13 mouse cellular contexts compared by ENCODE assay signal in genomic region chr1:21040610-21041326, GRCm38 (mm10). TPM values are rescaled to one million over a fixed set of nuclear protein-coding genes. Genes with fewer than 3 reads are reported as not detected.
A peak's percentile ranks its signal among the peaks of the same experiment; 100 is the strongest.
DNase-seq lines count a peak whose midpoint lies in the region; ATAC-seq and TF ChIP-seq lines count a peak whose summit lies in the region.
"Had no signal": no experiment of that assay in that cellular context is flagged by ENCODE, and none has a peak within 500 bp of the region (broad histone marks: within the 10 kb centered on the region; RNA-seq: fewer than 3 reads in every experiment).

No protein-coding gene starts in this region.

- H3K9ac ChIP-seq in heart, embryonic 11.5 days (ENCODE audit: low read depth, low read length), result no peak overlapping the region
- no peak overlapping the region for H3K9ac ChIP-seq in lung, embryonic 14.5 days
- no peak overlapping the region for H3K9ac ChIP-seq in stomach, postnatal 0 days (ENCODE audit: low read length)
- H3K9ac ChIP-seq: midbrain, embryonic 12.5 days had no signal

- H3K4me1 ChIP-seq in heart, embryonic 11.5 days (ENCODE audit: control insufficient read depth, insufficient read depth, low read length), result peaks cover 8% of the 10 kb centered on the region; the same call in 1 of the 2 replicates
- H3K4me1 ChIP-seq in lung, embryonic 14.5 days (ENCODE audit: insufficient read depth), result 0 out of 2 replicates have a peak, but pooled peaks cover 3% of the 10 kb centered on the region
- H3K4me1 ChIP-seq in stomach, postnatal 0 days (replicated peaks; ENCODE audit: control insufficient read depth, insufficient read depth), result no peaks in the 10 kb centered on the region

- no peak for TF ChIP-seq CTCF in lung, embryonic 14.5 days (IDR thresholded peaks at IDR 0.05; ENCODE audit: low read depth)
- TF ChIP-seq CTCF in stomach, postnatal 0 days (IDR thresholded peaks at IDR 0.05; ENCODE audit: low read depth), result no peak

- intact Hi-C loops in heart, postnatal 10 days (cut with DNase I), result no loop called here

- H3K27ac ChIP-seq in heart, embryonic 11.5 days (ENCODE audit: low read depth, low read length), result peak overlapping the region; percentile 35; the same call in 1 of the 2 replicates
- H3K27ac ChIP-seq in lung, embryonic 14.5 days (ENCODE audit: low read depth), result no peak overlapping the region
- no peak overlapping the region for H3K27ac ChIP-seq in stomach, postnatal 0 days (replicated peaks)
- H3K27ac ChIP-seq: midbrain, embryonic 12.5 days had no signal

- no peaks in the 10 kb centered on the region for H3K27me3 ChIP-seq in heart, embryonic 11.5 days (ENCODE audit: control insufficient read depth, insufficient read depth, low read length)
- no peaks in the 10 kb centered on the region for H3K27me3 ChIP-seq in lung, embryonic 14.5 days (ENCODE audit: insufficient read depth, low read length)
- H3K27me3 ChIP-seq in stomach, postnatal 0 days (ENCODE audit: control insufficient read depth, insufficient read depth, low read length), result no peaks in the 10 kb centered on the region
- H3K27me3 ChIP-seq: midbrain, embryonic 12.5 days had no signal

- DNase-seq in heart, adult 18-20 months, result no peak
- peak; percentile 20 for DNase-seq in lung, embryonic 14.5 days
- DNase-seq in lung, adult 18-20 months, result no peak
- DNase-seq in heart, postnatal 10 days, result peak; percentile 16 to 20
- DNase-seq in stomach, postnatal 0 days (ENCODE audit: low spot score), result no peak
- no peak for DNase-seq in cerebellum, adult 9-11 months
- DNase-seq in adrenal gland, postnatal 4 days (ENCODE audit: low spot score in 2 of 2), result no peak
- DNase-seq: cerebellum, postnatal 14 days; kidney, adult 18-20 months; lung, adult 2 months had no signal

- H3K4me3 ChIP-seq in heart, embryonic 11.5 days (ENCODE audit: low read depth, low read length), result no peak overlapping the region
- H3K4me3 ChIP-seq in lung, embryonic 14.5 days (ENCODE audit: low read depth, low read length), result no peak overlapping the region
- no peak overlapping the region for H3K4me3 ChIP-seq in stomach, postnatal 0 days (ENCODE audit: low read depth, low read length)
- H3K4me3 ChIP-seq: midbrain, embryonic 12.5 days had no signal

- peak; percentile 52; the same call in 1 of the 2 replicates for ATAC-seq in heart, embryonic 11.5 days (replicated peaks; ENCODE audit: insufficient number of reproducible peaks, low FRiP score, low TSS enrichment)
- peak; percentile 45; the same call in 1 of the 2 replicates for ATAC-seq in lung, embryonic 14.5 days (ENCODE audit: insufficient read depth)
- 0 out of 2 replicates have a peak, but pooled peaks have one; percentile 58 for ATAC-seq in stomach, postnatal 0 days (ENCODE audit: low FRiP score, low TSS enrichment)
- ATAC-seq: forebrain, embryonic 14.5 days had no signal

- H3K36me3 ChIP-seq in heart, embryonic 11.5 days (ENCODE audit: control insufficient read depth, insufficient read depth, low read length), result no peaks in the 10 kb centered on the region
- H3K36me3 ChIP-seq in lung, embryonic 14.5 days (ENCODE audit: insufficient read depth), result no peaks in the 10 kb centered on the region
- H3K36me3 ChIP-seq in stomach, postnatal 0 days (ENCODE audit: control insufficient read depth, insufficient read depth, low read length), result no peaks in the 10 kb centered on the region
- H3K36me3 ChIP-seq: midbrain, embryonic 12.5 days had no signal

- no peak overlapping the region for H3K4me2 ChIP-seq in heart, embryonic 11.5 days
- H3K4me2 ChIP-seq in lung, embryonic 14.5 days, result no peak overlapping the region
- no peak overlapping the region for H3K4me2 ChIP-seq in stomach, postnatal 0 days (replicated peaks; ENCODE audit: low read depth)
- H3K4me2 ChIP-seq: midbrain, embryonic 12.5 days had no signal

- H3K9me3 ChIP-seq in heart, embryonic 11.5 days (replicated peaks; ENCODE audit: control insufficient read depth, low read length), result no peaks in the 10 kb centered on the region
- no peaks in the 10 kb centered on the region for H3K9me3 ChIP-seq in lung, embryonic 14.5 days (ENCODE audit: low read depth, low read length)
- H3K9me3 ChIP-seq in stomach, postnatal 0 days (ENCODE audit: control insufficient read depth, low read length), result no peaks in the 10 kb centered on the region
- H3K9me3 ChIP-seq: midbrain, embryonic 12.5 days had no signal

- WGBS in heart, embryonic 11.5 days (ENCODE audit: insufficient replicate concordance), result 36% methylated on average over 7 of the region's 7 CpGs
- WGBS in lung, embryonic 14.5 days, result 33% methylated on average over 7 of the region's 7 CpGs
- WGBS in stomach, postnatal 0 days, result 44% methylated on average over 7 of the region's 7 CpGs

- TF ChIP-seq EP300 in stomach, postnatal 0 days (optimal IDR thresholded peaks at IDR 0.05), result no peak

RNA-seq across cellular contexts. Expression of gene Tram2, which starts 38.3 kb away (rescaled TPM):
- 6.1 and 7.1 TPM in 2 replicates for polyA plus RNA-seq in heart, embryonic 11.5 days (2014; fragmentation: Nextera tagmentation; extraction: Ambion mirVana)
- total RNA-seq in heart, adult 18-20 months (2021), result 1 to 10 TPM; 3.9 to 5.2 TPM
- polyA plus RNA-seq in lung, embryonic 14.5 days (2014; fragmentation: Nextera tagmentation; extraction: Ambion mirVana), result 11.5 and 13.1 TPM in 2 replicates
- 10 to 100 TPM; 12.1 to 15.3 TPM for total RNA-seq in heart, postnatal 10 days (2021)
- 2.6 and 3.6 TPM in 2 replicates for polyA plus RNA-seq in stomach, postnatal 0 days (2015; fragmentation: Nextera tagmentation; extraction: Ambion mirVana)
- total RNA-seq in adrenal gland, postnatal 4 days (2021), result 10 to 100 TPM; 12.2 to 14.2 TPM

Comparison
In these comparisons a context has a peak if more than half of its experiments do, and no peak if none do; other contexts are left out.
1. DNase-seq: peak in lung, embryonic 14.5 days (single experiment) and heart, postnatal 10 days (2 of 2); none in heart, adult 18-20 months (0 of 2), lung, adult 18-20 months (0 of 2), stomach, postnatal 0 days (single experiment), cerebellum, adult 9-11 months (single experiment) and adrenal gland, postnatal 4 days (0 of 2).
2. Peak in every context shown above with its lines, with median percentiles within 50 percentile points of each other: ATAC-seq.